Mouse (Mus musculus): ENCODE data around the gene Fam205a2.
"Not testable (repeated sequence)": the region's sequence is repeated elsewhere in the genome, so short reads cannot be mapped to it uniquely, and the experiment has no call there.

Fam205a2 gene

DNA sequence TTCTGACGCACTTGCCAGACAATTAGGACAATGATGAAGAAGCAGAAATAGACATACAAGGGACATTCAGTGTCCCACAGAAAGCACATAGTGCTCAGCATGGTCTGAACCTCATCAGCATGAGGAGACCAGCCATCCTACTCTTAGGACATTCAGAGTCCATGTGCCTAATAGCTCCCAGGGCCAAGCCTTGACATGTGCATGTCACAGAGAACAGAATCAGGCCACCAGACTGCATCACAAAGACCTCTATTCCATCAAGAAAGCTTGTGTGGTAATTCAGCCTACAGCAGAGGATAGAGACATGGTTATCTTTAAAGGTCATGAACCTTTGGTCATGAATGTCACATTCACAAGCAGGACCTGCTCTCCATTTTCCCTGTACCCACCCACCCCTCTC is at the start of gene Fam205a2:
Gene Fam205a2 (minus strand): TSS at position 101 of the 400 bp plus-strand sequence.
- not testable (repeated sequence) for DNase-seq (ENCODE audit: low read depth)
